Mouse (Mus musculus) hindbrain, embryonic 11.5 days (tissue): Measurements from ENCODE around the gene Ly75. TPM values are rescaled to one million over a fixed set of nuclear protein-coding genes. Genes with fewer than 3 reads are reported as not detected.

Experiments
- ATAC-seq: fragments of 200-750 bp; cut with Nextera tagmentation; 2 replicates; pipeline ENCODE4 v1.8.0; 2017; ENCODE audit warnings: mild to moderate bottlenecking, moderate TSS enrichment, moderate library complexity; ENCODE audit not compliant: low FRiP score
- DNase-seq: peaks from one replicate; pipeline ENCODE4 v3.0.0-alpha.2; 2015; ENCODE audit warnings: low spot score
- H3K27ac ChIP-seq: fragments of 300-500 bp; sonication (generic); 2 replicates; pipeline ENCODE4 v1.5.1; 2014; ENCODE audit warnings: mild to moderate bottlenecking, low read depth, low read length
- H3K27me3 ChIP-seq: fragments of 300-500 bp; sonication (generic); 2 replicates; pipeline ENCODE4 v1.6.1; 2014; ENCODE audit warnings: mild to moderate bottlenecking, low read length, moderate library complexity, mixed read lengths; ENCODE audit not compliant: control insufficient read depth, insufficient read depth
- H3K36me3 ChIP-seq: fragments of 300-500 bp; sonication (generic); 2 replicates; pipeline ENCODE4 v1.6.1; 2014; ENCODE audit warnings: mild to moderate bottlenecking, low read length, moderate library complexity, mixed read lengths; ENCODE audit not compliant: control insufficient read depth, insufficient read depth
- H3K4me1 ChIP-seq: fragments of 300-500 bp; sonication (generic); replicated peaks from 2 replicates; pipeline ENCODE4 v1.6.1; 2014; ENCODE audit warnings: low read length, mixed read lengths; ENCODE audit not compliant: control insufficient read depth, insufficient read depth
- H3K4me2 ChIP-seq: fragments of 300-500 bp; sonication (generic); replicated peaks from 2 replicates; pipeline ENCODE4 v1.6.1; 2014; ENCODE audit warnings: mild to moderate bottlenecking, low read depth, low read length
- H3K4me3 ChIP-seq: fragments of 300-500 bp; sonication (generic); 2 replicates; pipeline ENCODE4 v1.5.1; 2014; ENCODE audit warnings: low read depth, low read length
- H3K9ac ChIP-seq: fragments of 300-500 bp; sonication (generic); 2 replicates; pipeline ENCODE4 v1.6.1; 2014; ENCODE audit warnings: low read depth, low read length
- H3K9me3 ChIP-seq: fragments of 300-500 bp; sonication (generic); 2 replicates; pipeline ENCODE4 v1.6.1; 2016; ENCODE audit warnings: low read length; ENCODE audit not compliant: control insufficient read depth
- WGBS: fragments of 180-500 bp; shearing (Covaris S2); extraction: QIAGEN DNeasy Blood & Tissue Kit; methylation state at CpG from one replicate; pipeline ENCODE4 v1.1.7; 2014; 5-methylcytosine and 5-hydroxymethylcytosine counted together
- polyA plus RNA-seq: library from polyadenylated mRNA; unstranded; fragments of >200 nt; fragmentation: Nextera tagmentation; extraction: Ambion mirVana; gene quantifications from 2 replicates; pipeline ENCODE4 v1.2.1, GENCODE M21; 2014

Gene Ly75
- polyA plus RNA-seq, 1 experiment from 2014 or later = 2.9 TPM

- Histone ChIP-seq H3K4me1 (no peaks in the 10 kb centered on the region), H3K36me3 (no peaks in the 10 kb centered on the region), H3K9me3 (no peaks in the 10 kb centered on the region), H3K4me3 (no peak overlapping the region), H3K4me2 (no peak overlapping the region), H3K27me3 (no peaks in the 10 kb centered on the region), H3K27ac (no peak overlapping the region), H3K9ac (no peak overlapping the region)
- DNase-seq = no peak
- WGBS = 91% methylated on average over 7 of the region's 7 CpGs
- ATAC-seq = no peak
Measured at GRCm38 (mm10) chr2:60347875-60348274, 35.2 kb downstream of the Ly75 start.

GRCm38 (mm10) chr2:60346531-60346930 lies 36.6 kb downstream of the Ly75 start:
- H3K9ac ChIP-seq = no peak overlapping the region
- no peak overlapping the region for H3K4me2 ChIP-seq
- no peak overlapping the region for H3K27ac ChIP-seq
- DNase-seq (no peak), ATAC-seq (no peak)
- H3K4me1 ChIP-seq = no peaks in the 10 kb centered on the region
- no peaks in the 10 kb centered on the region for H3K36me3 ChIP-seq
- H3K9me3 ChIP-seq = no peaks in the 10 kb centered on the region
- H3K27me3 ChIP-seq = no peaks in the 10 kb centered on the region
- whole genome bisulfite sequencing = 53% methylated on average over 8 of the region's 8 CpGs
- no peak overlapping the region for H3K4me3 ChIP-seq

DNA sequence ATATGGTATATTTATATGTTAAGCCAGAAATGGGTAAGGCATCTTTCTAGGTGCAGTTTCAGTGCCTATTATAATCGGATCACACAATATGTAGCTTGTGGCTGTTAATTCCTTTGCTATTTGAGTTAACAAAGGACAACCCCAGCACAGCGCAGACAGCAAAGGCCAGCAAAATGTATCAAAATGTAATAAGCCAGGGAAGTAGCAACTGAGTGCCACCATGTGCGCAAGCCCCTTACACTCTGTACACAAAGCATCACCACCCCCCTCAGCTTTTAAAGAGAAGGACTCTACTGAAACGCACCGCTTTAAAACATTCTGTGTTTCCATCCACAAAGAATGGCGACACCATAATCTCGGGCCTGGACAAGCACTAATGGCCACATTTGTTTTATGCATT lies 37.4 kb downstream of the Ly75 start:
- H3K9ac ChIP-seq = no peak overlapping the region
- H3K36me3 ChIP-seq = no peaks in the 10 kb centered on the region
- H3K4me3 ChIP-seq = no peak overlapping the region
- DNase-seq (no peak), ATAC-seq (no peak)
- H3K9me3 ChIP-seq = no peaks in the 10 kb centered on the region
- no peaks in the 10 kb centered on the region for H3K4me1 ChIP-seq
- 76% methylated on average over 7 of the region's 7 CpGs for WGBS
- no peak overlapping the region for H3K27ac ChIP-seq
- H3K4me2 ChIP-seq = no peak overlapping the region
- H3K27me3 ChIP-seq = no peaks in the 10 kb centered on the region

GRCm38 (mm10) chr2:60343607-60344289 lies 39.4 kb downstream of the Ly75 start:
- DNase-seq (peak; percentile 42), ATAC-seq (peak; percentile 74)
- Histone ChIP-seq H3K9ac (no peak overlapping the region), H3K4me2 (no peak overlapping the region), H3K27ac (no peak overlapping the region), H3K4me1 (no peaks in the 10 kb centered on the region), H3K4me3 (no peak overlapping the region), H3K9me3 (no peaks in the 10 kb centered on the region), H3K27me3 (no peaks in the 10 kb centered on the region), H3K36me3 (no peaks in the 10 kb centered on the region)
- 38% methylated on average over 11 of the region's 11 CpGs for WGBS

DNA sequence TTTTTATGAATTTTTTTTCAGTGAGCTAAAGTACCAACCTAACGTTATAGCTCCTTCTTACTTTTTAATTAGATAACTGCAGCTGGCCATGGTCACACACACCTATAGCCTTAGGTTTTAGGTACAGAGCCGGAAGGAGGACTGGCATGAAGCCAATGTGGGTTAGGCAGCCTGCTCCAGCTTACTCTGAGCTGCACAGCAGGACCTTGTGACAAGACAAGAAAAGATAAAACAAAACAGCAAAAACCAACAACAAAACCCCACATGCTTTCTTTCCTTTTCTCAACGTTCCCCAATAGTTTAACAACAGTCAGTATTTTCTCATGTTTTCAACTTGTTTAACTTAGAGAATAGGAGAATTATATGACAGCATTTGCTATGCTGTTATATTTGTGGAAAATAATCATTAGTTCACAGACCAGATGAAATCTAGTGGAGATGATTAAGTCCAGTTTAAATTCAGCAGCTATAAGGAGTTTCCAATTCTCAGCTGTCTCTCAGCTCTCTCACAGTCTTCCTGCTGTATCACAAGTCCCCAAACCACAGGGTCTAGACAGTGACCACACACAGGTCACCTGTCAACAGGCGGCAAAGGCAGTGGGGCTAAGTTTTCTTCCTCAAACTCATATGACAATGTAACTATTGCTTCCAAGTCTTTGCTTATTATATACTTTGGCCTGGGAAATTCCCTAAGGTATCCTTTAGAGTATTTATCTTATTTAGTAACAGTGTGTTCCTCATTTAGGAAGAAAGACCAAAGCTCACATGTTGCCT lies 40.8 kb downstream of the Ly75 start:
- ATAC-seq = no peak
- Histone ChIP-seq H3K27ac (no peak overlapping the region), H3K36me3 (no peaks in the 10 kb centered on the region), H3K9me3 (no peaks in the 10 kb centered on the region), H3K4me1 (no peaks in the 10 kb centered on the region), H3K4me2 (no peak overlapping the region), H3K4me3 (no peak overlapping the region), H3K27me3 (no peaks in the 10 kb centered on the region), H3K9ac (no peak overlapping the region)
- no peak for DNase-seq
- WGBS = 71% methylated on average over 4 of the region's 4 CpGs

GRCm38 (mm10) chr2:60337937-60338336 lies 45.2 kb downstream of the Ly75 start:
- ATAC-seq (no peak), DNase-seq (no peak)
- Histone ChIP-seq H3K4me2 (no peak overlapping the region), H3K4me1 (no peaks in the 10 kb centered on the region), H3K27me3 (no peaks in the 10 kb centered on the region), H3K9me3 (no peaks in the 10 kb centered on the region), H3K36me3 (no peaks in the 10 kb centered on the region), H3K27ac (no peak overlapping the region), H3K4me3 (no peak overlapping the region), H3K9ac (no peak overlapping the region)
- WGBS = 47% methylated on average over 9 of the region's 9 CpGs

GRCm38 (mm10) chr2:60328641-60329040 lies 54.5 kb downstream of the Ly75 start:
- no peaks in the 10 kb centered on the region for H3K9me3 ChIP-seq
- no peak for ATAC-seq
- no peak overlapping the region for H3K4me2 ChIP-seq
- H3K27me3 ChIP-seq = no peaks in the 10 kb centered on the region
- H3K4me3 ChIP-seq = no peak overlapping the region
- WGBS = 93% methylated on average over 10 of the region's 10 CpGs
- no peak overlapping the region for H3K9ac ChIP-seq
- H3K27ac ChIP-seq = no peak overlapping the region
- DNase-seq = no peak
- H3K36me3 ChIP-seq = no peaks in the 10 kb centered on the region
- H3K4me1 ChIP-seq = no peaks in the 10 kb centered on the region

- Histone ChIP-seq H3K4me2 (no peak overlapping the region), H3K27ac (no peak overlapping the region), H3K4me3 (no peak overlapping the region), H3K4me1 (no peaks in the 10 kb centered on the region), H3K9me3 (no peaks in the 10 kb centered on the region), H3K27me3 (no peaks in the 10 kb centered on the region), H3K36me3 (no peaks in the 10 kb centered on the region), H3K9ac (no peak overlapping the region)
- ATAC-seq (no peak), DNase-seq (no peak)
- 91% methylated on average over 11 of the region's 11 CpGs for WGBS
Measured at GRCm38 (mm10) chr2:60327581-60327980, 55.5 kb downstream of the Ly75 start.

- no peak overlapping the region for H3K9ac ChIP-seq
- ATAC-seq (no peak), DNase-seq (no peak)
- H3K4me1 ChIP-seq = no peaks in the 10 kb centered on the region
- H3K27ac ChIP-seq = no peak overlapping the region
- H3K4me3 ChIP-seq = no peak overlapping the region
- 93% methylated on average over 7 of the region's 7 CpGs for WGBS
- H3K36me3 ChIP-seq = no peaks in the 10 kb centered on the region
- no peaks in the 10 kb centered on the region for H3K9me3 ChIP-seq
- no peak overlapping the region for H3K4me2 ChIP-seq
- H3K27me3 ChIP-seq = no peaks in the 10 kb centered on the region
Measured at GRCm38 (mm10) chr2:60326948-60327347, 56.2 kb downstream of the Ly75 start.
